Mouse (Mus musculus): ENCODE results near the gene Scap.

GRCm38 (mm10) chr9:110402731-110403130 lies 69.6 kb downstream of the Scap start:
- TF ChIP-seq GATA1 (IDR thresholded peaks at IDR 0.05; ENCODE audit: low read length): no peak
- TF ChIP-seq TAL1 (IDR thresholded peaks at IDR 0.05; ENCODE audit: low read length): no peak
